Mouse (Mus musculus) midbrain, embryonic 16.5 days (tissue): ENCODE results near the gene Cacna1e. TPM values are rescaled to one million over a fixed set of nuclear protein-coding genes. Genes with fewer than 3 reads are reported as not detected.

Source experiments
- ATAC-seq: fragments of 200-750 bp; cut with Nextera tagmentation; 2 replicates; pipeline ENCODE4 v1.8.0; 2017; ENCODE audit warnings: moderate TSS enrichment
- H3K27ac ChIP-seq: fragments of 300-500 bp; sonication (generic); 2 replicates; pipeline ENCODE4 v1.5.1; 2014; ENCODE audit warnings: mild to moderate bottlenecking, low read length, mixed read lengths
- H3K27me3 ChIP-seq: fragments of 300-500 bp; sonication (generic); 2 replicates; pipeline ENCODE4 v1.6.1; 2014; ENCODE audit warnings: low read depth, low read length, mixed read lengths; ENCODE audit not compliant: control insufficient read depth, insufficient read depth
- H3K36me3 ChIP-seq: fragments of 300-500 bp; sonication (generic); 2 replicates; pipeline ENCODE4 v1.6.1; 2014; ENCODE audit warnings: mild to moderate bottlenecking, low read length, moderate library complexity, mixed read lengths; ENCODE audit not compliant: control insufficient read depth, insufficient read depth
- H3K4me1 ChIP-seq: fragments of 300-500 bp; sonication (generic); 2 replicates; pipeline ENCODE4 v1.6.1; 2014; ENCODE audit warnings: mild to moderate bottlenecking, low read length, mixed read lengths; ENCODE audit not compliant: control insufficient read depth, insufficient read depth
- H3K4me2 ChIP-seq: fragments of 300-500 bp; sonication (generic); 2 replicates; pipeline ENCODE4 v1.6.1; 2014; ENCODE audit warnings: mild to moderate bottlenecking, low read length, mixed read lengths
- H3K4me3 ChIP-seq: fragments of 300-500 bp; sonication (generic); 2 replicates; pipeline ENCODE4 v1.5.1; 2014; ENCODE audit warnings: low read depth, mild to moderate bottlenecking, low read length, moderate library complexity, mixed read lengths
- H3K9ac ChIP-seq: fragments of 300-500 bp; sonication (generic); 2 replicates; pipeline ENCODE4 v1.6.1; 2014; ENCODE audit warnings: low read depth, low read length, mixed read lengths
- H3K9me3 ChIP-seq: fragments of 300-500 bp; sonication (generic); replicated peaks from 2 replicates; pipeline ENCODE4 v1.6.1; 2014; ENCODE audit warnings: mild to moderate bottlenecking, low read length, mixed read lengths; ENCODE audit not compliant: control insufficient read depth, poor library complexity, severe bottlenecking
- WGBS: fragments of 180-500 bp; shearing (Covaris S2); extraction: QIAGEN DNeasy Blood & Tissue Kit; methylation state at CpG from one replicate; pipeline ENCODE4 v1.1.7; 2014; 5-methylcytosine and 5-hydroxymethylcytosine counted together
- polyA plus RNA-seq: library from polyadenylated mRNA; unstranded; fragments of >200 nt; fragmentation: Nextera tagmentation; extraction: Ambion mirVana; gene quantifications from 2 replicates; pipeline ENCODE4 v1.2.1, GENCODE M21; 2015

Cacna1e gene
- polyA plus RNA-seq, 1 experiment from 2014 or later, result 18.2 TPM

GRCm38 (mm10) chr1:154617743-154618455 is 266.4 kb downstream of the Cacna1e start:
- Histone ChIP-seq H3K27ac (no peak overlapping the region), H3K4me3 (no peak overlapping the region), H3K4me1 (no peaks in the 10 kb centered on the region), H3K36me3 (0 out of 2 replicates have a peak, but pooled peaks cover 2% of the 10 kb centered on the region), H3K4me2 (no peak overlapping the region), H3K9me3 (no peaks in the 10 kb centered on the region), H3K27me3 (no peaks in the 10 kb centered on the region), H3K9ac (no peak overlapping the region)
- no peak for ATAC-seq
- 57% methylated on average over 7 of the region's 7 CpGs for WGBS

GRCm38 (mm10) chr1:154615759-154616158 is 268.5 kb downstream of the Cacna1e start:
- Histone ChIP-seq H3K9me3 (no peaks in the 10 kb centered on the region), H3K4me3 (no peak overlapping the region), H3K27ac (no peak overlapping the region), H3K4me2 (no peak overlapping the region), H3K27me3 (no peaks in the 10 kb centered on the region), H3K9ac (no peak overlapping the region), H3K36me3 (0 out of 2 replicates have a peak, but pooled peaks cover 2% of the 10 kb centered on the region), H3K4me1 (no peaks in the 10 kb centered on the region)
- WGBS, result 87% methylated on average over 7 of the region's 7 CpGs
- no peak for ATAC-seq

GRCm38 (mm10) chr1:154608516-154608915 is 275.8 kb downstream of the Cacna1e start:
- no peaks in the 10 kb centered on the region for H3K4me1 ChIP-seq
- no peaks in the 10 kb centered on the region for H3K36me3 ChIP-seq
- H3K27ac ChIP-seq, result no peak overlapping the region
- no peak overlapping the region for H3K9ac ChIP-seq
- H3K9me3 ChIP-seq, result no peaks in the 10 kb centered on the region
- no peaks in the 10 kb centered on the region for H3K27me3 ChIP-seq
- H3K4me2 ChIP-seq, result no peak overlapping the region
- no peak overlapping the region for H3K4me3 ChIP-seq
- ATAC-seq, result no peak
- WGBS, result 60% methylated on average over 4 of the region's 4 CpGs

- Histone ChIP-seq H3K9me3 (no peaks in the 10 kb centered on the region), H3K4me1 (no peaks in the 10 kb centered on the region), H3K27me3 (no peaks in the 10 kb centered on the region), H3K4me2 (no peak overlapping the region), H3K4me3 (no peak overlapping the region), H3K36me3 (no peaks in the 10 kb centered on the region), H3K9ac (no peak overlapping the region), H3K27ac (no peak overlapping the region)
- 54% methylated on average over 3 of the region's 3 CpGs for WGBS
- ATAC-seq, result no peak
Measured at GRCm38 (mm10) chr1:154607406-154607805, 276.9 kb downstream of the Cacna1e start.

- Histone ChIP-seq H3K36me3 (no peaks in the 10 kb centered on the region), H3K27ac (no peak overlapping the region), H3K9ac (no peak overlapping the region), H3K27me3 (no peaks in the 10 kb centered on the region), H3K4me3 (no peak overlapping the region), H3K9me3 (no peaks in the 10 kb centered on the region), H3K4me1 (no peaks in the 10 kb centered on the region), H3K4me2 (no peak overlapping the region)
- WGBS, result 90% methylated on average over 2 of the region's 2 CpGs
- ATAC-seq, result no peak
Measured at GRCm38 (mm10) chr1:154605601-154606000, 278.7 kb downstream of the Cacna1e start.

- H3K27ac ChIP-seq, result no peak overlapping the region
- no peaks in the 10 kb centered on the region for H3K4me1 ChIP-seq
- no peaks in the 10 kb centered on the region for H3K36me3 ChIP-seq
- no peak for ATAC-seq
- H3K4me3 ChIP-seq, result no peak overlapping the region
- H3K9ac ChIP-seq, result no peak overlapping the region
- H3K9me3 ChIP-seq, result no peaks in the 10 kb centered on the region
- H3K4me2 ChIP-seq, result no peak overlapping the region
- no peaks in the 10 kb centered on the region for H3K27me3 ChIP-seq
Measured at GRCm38 (mm10) chr1:154603781-154604180, 280.5 kb downstream of the Cacna1e start.

- H3K4me2 ChIP-seq, result no peak overlapping the region
- WGBS, result 93% methylated on average over 1 of the region's 1 CpGs
- no peaks in the 10 kb centered on the region for H3K27me3 ChIP-seq
- no peak overlapping the region for H3K9ac ChIP-seq
- no peak for ATAC-seq
- H3K4me1 ChIP-seq, result no peaks in the 10 kb centered on the region
- no peaks in the 10 kb centered on the region for H3K36me3 ChIP-seq
- no peaks in the 10 kb centered on the region for H3K9me3 ChIP-seq
- H3K4me3 ChIP-seq, result no peak overlapping the region
- H3K27ac ChIP-seq, result no peak overlapping the region
Measured at GRCm38 (mm10) chr1:154602531-154602930, 281.8 kb downstream of the Cacna1e start.

GRCm38 (mm10) chr1:154582516-154582915 is 301.8 kb downstream of the Cacna1e start:
- no peak for ATAC-seq
- H3K4me2 ChIP-seq, result no peak overlapping the region
- H3K36me3 ChIP-seq, result no peaks in the 10 kb centered on the region
- H3K9ac ChIP-seq, result no peak overlapping the region
- H3K4me3 ChIP-seq, result no peak overlapping the region
- no peaks in the 10 kb centered on the region for H3K9me3 ChIP-seq
- no peaks in the 10 kb centered on the region for H3K4me1 ChIP-seq
- H3K27ac ChIP-seq, result no peak overlapping the region
- WGBS, result 90% methylated on average over 3 of the region's 3 CpGs
- no peaks in the 10 kb centered on the region for H3K27me3 ChIP-seq

- ATAC-seq, result no peak
- H3K4me3 ChIP-seq, result no peak overlapping the region
- 85% methylated on average over 2 of the region's 2 CpGs for WGBS
- no peaks in the 10 kb centered on the region for H3K27me3 ChIP-seq
- H3K36me3 ChIP-seq, result no peaks in the 10 kb centered on the region
- no peak overlapping the region for H3K27ac ChIP-seq
- H3K4me1 ChIP-seq, result peaks cover 3% of the 10 kb centered on the region; the same call in 1 of the 2 replicates
- H3K9ac ChIP-seq, result no peak overlapping the region
- H3K4me2 ChIP-seq, result no peak overlapping the region
- no peaks in the 10 kb centered on the region for H3K9me3 ChIP-seq
Measured at GRCm38 (mm10) chr1:154579929-154580328, 304.4 kb downstream of the Cacna1e start.
